In genomic region chr3:94363291-94364153, GRCm38 (mm10) we compare ENCODE assay signal across 7 mouse cellular contexts. TPM values are rescaled to one million over a fixed set of nuclear protein-coding genes. Genes with fewer than 3 reads are reported as not detected.
A peak's percentile ranks its signal among the peaks of the same experiment; 100 is the strongest.
DNase-seq lines count a peak whose midpoint lies in the region; ATAC-seq and TF ChIP-seq lines count a peak whose summit lies in the region.

No protein-coding gene starts in this region.

- 7% methylated on average over 95 of the region's 97 CpGs for WGBS in embryonic facial prominence, embryonic 15.5 days
- WGBS in midbrain, embryonic 13.5 days = 5% methylated on average over 97 of the region's 97 CpGs

- TF ChIP-seq POLR2A in testis, adult 2 months (IDR thresholded peaks at IDR 0.05; ENCODE audit: control insufficient read depth, low read depth, low read length) = no peak

- H3K4me1 ChIP-seq in embryonic facial prominence, embryonic 15.5 days = peaks cover 14% of the 10 kb centered on the region
- peaks cover 16% of the 10 kb centered on the region for H3K4me1 ChIP-seq in midbrain, embryonic 13.5 days (replicated peaks)
- peaks cover 5% of the 10 kb centered on the region for H3K4me1 ChIP-seq in testis, adult 2 months (ENCODE audit: control insufficient read depth, insufficient read depth, low read length)

- peak overlapping the region; percentile 78 for H3K9ac ChIP-seq in embryonic facial prominence, embryonic 15.5 days
- peak overlapping the region; percentile 82 for H3K9ac ChIP-seq in midbrain, embryonic 13.5 days (replicated peaks)

- DNase-seq in adrenal gland, adult (ENCODE audit: inconsistent age in 2 of 2, low spot score in 1 of 2) = peak; percentile 79 to 87
- DNase-seq in adrenal gland, postnatal 4 days (ENCODE audit: low spot score in 2 of 2) = peak; percentile 24 to 45
- DNase-seq in heart, postnatal 25 days (ENCODE audit: low spot score) = peak; percentile 13
- DNase-seq in kidney, postnatal 4 days = peak; percentile 60 to 79

- intact Hi-C loops in heart, postnatal 25 days (cut with DNase I) = no loop called here

- H3K4me2 ChIP-seq in embryonic facial prominence, embryonic 15.5 days (replicated peaks) = peak overlapping the region; percentile 81
- H3K4me2 ChIP-seq in midbrain, embryonic 13.5 days (replicated peaks) = peak overlapping the region; percentile 84

- no peak for TF ChIP-seq CTCF in testis, adult 2 months (IDR thresholded peaks at IDR 0.05; ENCODE audit: control insufficient read depth, insufficient read depth, insufficient replicate concordance, low read depth, low read length)

- peak overlapping the region; percentile 55 for H3K4me3 ChIP-seq in embryonic facial prominence, embryonic 15.5 days (replicated peaks)
- peak overlapping the region; percentile 57 for H3K4me3 ChIP-seq in midbrain, embryonic 13.5 days (replicated peaks)
- H3K4me3 ChIP-seq in testis, adult 2 months (ENCODE audit: control insufficient read depth, low read depth, low read length) = peak overlapping the region; percentile 59

- H3K27ac ChIP-seq in embryonic facial prominence, embryonic 15.5 days (replicated peaks) = peak overlapping the region; percentile 41; the same call in 1 of the 2 replicates
- H3K27ac ChIP-seq in midbrain, embryonic 13.5 days = peak overlapping the region; percentile 17; the same call in 1 of the 2 replicates
- no peak overlapping the region for H3K27ac ChIP-seq in testis, adult 2 months (ENCODE audit: control insufficient read depth, insufficient read depth, low read depth, low read length)

- H3K36me3 ChIP-seq in embryonic facial prominence, embryonic 15.5 days = no peaks in the 10 kb centered on the region
- H3K36me3 ChIP-seq in midbrain, embryonic 13.5 days = no peaks in the 10 kb centered on the region
- H3K36me3 ChIP-seq in testis, adult 2 months (ENCODE audit: control insufficient read depth, insufficient read depth, low read length) = no peaks in the 10 kb centered on the region

- H3K27me3 ChIP-seq in embryonic facial prominence, embryonic 15.5 days = peaks cover 18% of the 10 kb centered on the region; the same call in 1 of the 2 replicates
- H3K27me3 ChIP-seq in midbrain, embryonic 13.5 days = peaks cover 43% of the 10 kb centered on the region
- no peaks in the 10 kb centered on the region for H3K27me3 ChIP-seq in testis, adult 2 months (ENCODE audit: control insufficient read depth, insufficient read depth, low read length)

- H3K9me3 ChIP-seq in embryonic facial prominence, embryonic 15.5 days (replicated peaks) = no peaks in the 10 kb centered on the region
- H3K9me3 ChIP-seq in midbrain, embryonic 13.5 days = peaks cover 4% of the 10 kb centered on the region; the same call in 1 of the 2 replicates

- peak; percentile 61 for ATAC-seq in embryonic facial prominence, embryonic 15.5 days (ENCODE audit: insufficient number of reproducible peaks, low FRiP score, low TSS enrichment, low read depth)
- ATAC-seq in midbrain, embryonic 13.5 days = peak; percentile 77

RNA-seq across cellular contexts. Expression of gene C2cd4d, which starts 1.3 kb away (rescaled TPM):
- total RNA-seq in adrenal gland, postnatal 4 days (2021) = under 1 TPM; 0.62 to 0.67 TPM
- polyA plus RNA-seq in embryonic facial prominence, embryonic 15.5 days (2015; fragmentation: Nextera tagmentation; extraction: Ambion mirVana) = 2.5 and 3.3 TPM in 2 replicates
- total RNA-seq in heart, postnatal 25 days (2021) = not detected
- polyA plus RNA-seq in midbrain, embryonic 13.5 days (2015; fragmentation: Nextera tagmentation; extraction: Ambion mirVana) = 2.0 and 2.2 TPM in 2 replicates
- 0.23 and 0.41 TPM in 2 replicates for polyA plus RNA-seq in testis, adult 2 months (2012; rRNA removed)

RNA-seq across cellular contexts. Expression of gene Rorc, which starts 9.1 kb away (rescaled TPM):
- 10 to 100 TPM; 17.7 to 18.9 TPM for total RNA-seq in adrenal gland, postnatal 4 days (2021)
- polyA plus RNA-seq in embryonic facial prominence, embryonic 15.5 days (2015; fragmentation: Nextera tagmentation; extraction: Ambion mirVana) = 3.6 and 4.2 TPM in 2 replicates
- total RNA-seq in heart, postnatal 25 days (2021) = 10 to 100 TPM; 22.3 to 38.7 TPM
- 0.79 and 1.0 TPM in 2 replicates for polyA plus RNA-seq in midbrain, embryonic 13.5 days (2015; fragmentation: Nextera tagmentation; extraction: Ambion mirVana)
- polyA plus RNA-seq in testis, adult 2 months (2012; rRNA removed) = 1.3 and 1.5 TPM in 2 replicates

RNA-seq across cellular contexts. Expression of gene Them5, which starts 21.6 kb away (rescaled TPM):
- total RNA-seq in adrenal gland, postnatal 4 days (2021) = not detected
- 91.2 and 99.8 TPM in 2 replicates for polyA plus RNA-seq in embryonic facial prominence, embryonic 15.5 days (2015; fragmentation: Nextera tagmentation; extraction: Ambion mirVana)
- not detected for total RNA-seq in heart, postnatal 25 days (2021)
- polyA plus RNA-seq in midbrain, embryonic 13.5 days (2015; fragmentation: Nextera tagmentation; extraction: Ambion mirVana) = 0.46 TPM in 1 of 2 replicates, not detected in the other
- 0.11 TPM in 1 of 2 replicates, not detected in the other for polyA plus RNA-seq in testis, adult 2 months (2012; rRNA removed)

RNA-seq across cellular contexts. Expression of gene Lingo4, which starts 34.8 kb away (rescaled TPM):
- 1 to 10 TPM in 1 of 2 experiments, under 1 TPM in 1; 0.78 to 1.3 TPM for total RNA-seq in adrenal gland, postnatal 4 days (2021)
- polyA plus RNA-seq in embryonic facial prominence, embryonic 15.5 days (2015; fragmentation: Nextera tagmentation; extraction: Ambion mirVana) = 0.24 TPM in 2 replicates
- under 1 TPM; 0.06 to 0.08 TPM for total RNA-seq in heart, postnatal 25 days (2021)
- 0.83 and 1.4 TPM in 2 replicates for polyA plus RNA-seq in midbrain, embryonic 13.5 days (2015; fragmentation: Nextera tagmentation; extraction: Ambion mirVana)
- polyA plus RNA-seq in testis, adult 2 months (2012; rRNA removed) = not detected in 2 replicates

RNA-seq across cellular contexts. Expression of gene Tdrkh, which starts 49.6 kb away (rescaled TPM):
- 10 to 100 TPM; 10.5 to 15.1 TPM for total RNA-seq in adrenal gland, postnatal 4 days (2021)
- polyA plus RNA-seq in embryonic facial prominence, embryonic 15.5 days (2015; fragmentation: Nextera tagmentation; extraction: Ambion mirVana) = 7.9 and 8.3 TPM in 2 replicates
- total RNA-seq in heart, postnatal 25 days (2021) = 1 to 10 TPM; 3.2 to 3.6 TPM
- polyA plus RNA-seq in midbrain, embryonic 13.5 days (2015; fragmentation: Nextera tagmentation; extraction: Ambion mirVana) = 61.6 and 63.1 TPM in 2 replicates
- polyA plus RNA-seq in testis, adult 2 months (2012; rRNA removed) = 5.5 and 8.9 TPM in 2 replicates

Comparison
In these comparisons a context has a peak if more than half of its experiments do, and no peak if none do; other contexts are left out.
1. DNase-seq: peak in every context shown above with its lines; median percentile 83 in adrenal gland, adult; 70 in kidney, postnatal 4 days; 34 in adrenal gland, postnatal 4 days; 13 in heart, postnatal 25 days.
2. RNA of gene Them5, which starts 21.6 kb away (polyA plus RNA-seq): 91.2 to 99.8 TPM in embryonic facial prominence, embryonic 15.5 days; 0.46 TPM in midbrain, embryonic 13.5 days and 0.11 TPM in testis, adult 2 months; every median in the first group is over 10 times any median in the second.
3. Peak in every context shown above with its lines, with median percentiles within 50 percentile points of each other: H3K4me3 ChIP-seq.